Mouse (Mus musculus) lung, postnatal 25 days (tissue): ENCODE measurements around the gene Megf6.

Experiments
- DNase-seq: peaks from one replicate; pipeline ENCODE4 v3.0.0; 2022; ENCODE audit warnings: low spot score

The Megf6 gene

DNA sequence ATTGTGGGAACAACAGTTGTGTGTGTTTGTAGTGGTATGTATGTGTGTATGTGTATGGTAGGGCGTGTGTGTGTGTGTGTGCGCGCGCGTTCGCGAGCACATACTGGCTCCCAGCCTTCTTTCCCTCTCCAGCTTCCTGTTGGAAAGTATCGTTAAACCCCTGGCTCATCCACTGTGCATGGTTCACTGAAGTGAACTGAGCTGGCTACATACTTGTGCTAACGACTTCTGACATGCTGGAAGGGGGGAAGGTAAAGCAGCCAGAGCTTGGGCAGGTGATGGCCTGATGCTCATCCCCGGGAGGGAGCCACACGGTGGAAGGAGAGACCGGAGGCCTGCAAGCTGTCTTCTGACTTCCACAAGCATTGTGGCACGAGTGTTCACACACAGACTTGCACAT is 40.9 kb downstream of the Megf6 start:
- DNase-seq: no peak

DNA sequence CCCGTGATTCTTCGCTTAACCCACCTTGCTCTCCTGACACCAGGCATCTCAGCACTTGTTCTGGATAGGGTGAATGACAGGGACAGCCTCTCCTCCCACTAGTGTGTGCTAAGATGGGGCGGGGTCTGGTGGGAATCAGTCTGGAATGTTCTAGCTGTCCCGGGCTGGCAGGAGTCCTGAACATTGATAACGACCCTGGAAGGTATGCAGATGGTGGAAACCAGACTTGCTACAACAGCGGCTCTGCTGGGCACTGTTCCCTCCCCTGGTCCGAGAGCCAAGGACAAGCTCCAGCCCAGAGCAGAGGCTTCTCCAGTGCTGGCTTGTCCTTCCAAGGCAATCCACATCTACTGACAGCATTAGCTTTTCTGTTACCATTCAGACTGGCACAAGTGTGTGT is 43.1 kb downstream of the Megf6 start:
- DNase-seq: no peak

DNA sequence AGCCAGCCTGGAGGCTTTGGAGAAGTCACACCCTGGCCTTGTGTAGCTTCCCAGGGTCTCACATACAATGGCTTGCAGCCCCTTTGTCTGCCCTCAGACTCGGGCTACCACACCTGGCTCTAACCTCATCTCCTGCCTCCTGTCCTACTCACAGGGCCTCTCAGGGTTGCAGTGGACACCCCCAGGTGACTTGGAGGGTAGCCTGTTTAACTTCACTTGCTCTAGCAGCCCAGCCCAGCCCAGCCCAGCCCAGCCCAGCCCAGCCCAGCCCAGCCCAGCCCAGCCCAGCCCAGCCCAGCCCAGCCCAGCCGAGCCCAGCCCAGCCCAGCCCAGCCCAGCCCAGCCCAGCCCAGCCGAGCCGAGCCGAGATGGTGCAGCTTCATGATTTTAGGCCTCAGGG is 43.5 kb downstream of the Megf6 start:
- DNase-seq: no peak

DNA sequence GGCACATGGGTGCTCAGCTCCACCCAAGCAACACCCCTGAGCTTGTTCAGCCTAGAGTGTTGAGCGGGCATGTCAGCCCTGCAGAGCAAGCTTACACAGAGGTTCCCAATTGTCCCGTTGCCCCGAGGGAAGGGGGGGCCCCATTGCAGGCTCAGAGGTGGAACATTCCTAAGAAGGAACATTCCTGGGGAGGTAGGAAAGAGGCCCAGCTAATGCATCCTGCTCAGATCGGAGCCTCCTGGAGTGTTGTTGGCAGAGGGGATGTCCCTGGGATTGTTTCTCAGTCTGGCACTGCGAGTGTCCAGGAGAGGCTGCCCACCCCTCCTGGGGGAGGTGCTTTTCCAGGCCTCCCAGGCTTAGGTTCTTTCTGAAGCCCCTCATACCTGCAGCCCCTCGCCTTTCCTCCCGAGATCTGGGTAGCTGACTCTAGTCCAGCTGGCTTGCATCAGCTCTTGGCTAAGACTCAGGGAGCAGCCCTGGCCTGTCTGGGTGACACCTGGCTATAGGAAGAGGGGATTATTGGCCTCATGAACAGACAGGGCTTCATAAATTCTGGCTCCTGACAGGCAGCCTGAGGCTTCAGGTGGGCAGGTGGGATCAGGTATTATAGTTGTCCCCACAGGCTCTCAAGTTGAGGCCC is 47.3 kb downstream of the Megf6 start:
- no peak for DNase-seq

DNA sequence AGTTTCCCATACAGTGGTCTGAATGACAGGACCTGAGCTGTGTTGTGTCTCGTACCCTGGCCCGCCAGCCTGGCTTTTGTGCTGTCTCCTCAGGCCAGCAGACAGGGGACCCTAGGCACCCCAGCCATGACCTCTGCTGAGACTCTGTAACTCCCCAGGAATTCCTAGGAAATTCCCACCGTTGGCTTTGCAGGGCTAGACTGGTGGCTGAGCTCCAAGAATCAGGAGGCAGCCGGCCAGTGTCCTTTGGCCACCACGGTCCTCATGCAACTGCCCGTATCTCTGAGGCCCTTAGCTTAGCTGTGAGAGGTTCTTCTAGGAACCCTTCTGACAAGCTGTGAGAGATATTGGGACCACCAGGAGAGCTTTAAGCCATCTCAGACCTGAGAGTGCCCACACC is 52.2 kb downstream of the Megf6 start:
- no peak for DNase-seq

DNA sequence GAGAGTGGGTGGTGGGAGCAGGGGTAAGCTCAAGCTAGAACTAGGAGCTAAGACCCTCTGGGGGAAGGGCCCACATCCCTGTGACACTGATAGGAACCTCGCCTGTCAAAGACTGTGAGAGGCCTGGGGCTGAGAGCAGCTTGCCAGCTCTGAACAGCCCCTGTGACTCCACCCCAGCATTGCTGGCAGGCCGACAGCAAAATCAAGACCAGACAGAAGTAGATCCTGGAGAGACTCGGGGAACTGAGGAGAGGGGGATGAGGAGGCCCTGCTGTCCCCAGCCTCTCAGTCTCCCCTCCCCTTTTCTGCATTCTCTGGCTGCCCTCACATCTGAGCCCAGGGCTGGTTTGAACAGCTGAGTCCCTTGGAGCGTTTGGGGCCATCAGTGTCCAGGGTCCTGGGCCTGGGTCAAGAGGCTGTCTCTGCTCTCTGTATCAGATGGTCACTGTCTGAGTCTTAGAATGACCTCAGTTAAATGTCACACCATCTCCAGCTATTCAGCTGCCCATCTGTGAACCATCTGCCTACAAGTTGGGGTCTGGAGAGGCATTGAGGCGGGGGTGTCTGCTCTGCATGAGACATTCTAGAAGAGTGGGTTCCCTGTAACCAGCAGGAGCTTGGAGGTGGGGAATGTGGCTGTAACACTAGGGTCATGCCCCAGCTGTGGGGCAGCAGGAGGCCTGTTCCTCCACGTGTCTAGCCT is 53.9 kb downstream of the Megf6 start:
- no peak for DNase-seq

DNA sequence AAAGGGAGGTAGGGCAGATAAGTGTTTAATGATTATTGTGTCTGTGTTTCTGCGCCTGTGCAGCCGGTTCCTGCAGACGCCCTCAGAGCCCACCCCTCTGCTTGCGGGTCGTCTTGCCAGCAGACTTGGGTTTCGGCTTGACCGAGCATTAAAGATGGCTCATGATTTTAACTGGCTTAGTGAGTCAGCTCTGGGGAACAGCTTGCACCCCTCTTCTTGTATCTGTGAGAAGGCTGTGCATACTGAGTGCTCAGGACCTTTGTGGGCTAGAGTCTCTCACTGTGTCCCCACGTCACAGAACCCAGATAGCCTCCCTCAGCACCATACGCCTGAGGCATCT is 54.4 kb downstream of the Megf6 start:
- no peak for DNase-seq

DNA sequence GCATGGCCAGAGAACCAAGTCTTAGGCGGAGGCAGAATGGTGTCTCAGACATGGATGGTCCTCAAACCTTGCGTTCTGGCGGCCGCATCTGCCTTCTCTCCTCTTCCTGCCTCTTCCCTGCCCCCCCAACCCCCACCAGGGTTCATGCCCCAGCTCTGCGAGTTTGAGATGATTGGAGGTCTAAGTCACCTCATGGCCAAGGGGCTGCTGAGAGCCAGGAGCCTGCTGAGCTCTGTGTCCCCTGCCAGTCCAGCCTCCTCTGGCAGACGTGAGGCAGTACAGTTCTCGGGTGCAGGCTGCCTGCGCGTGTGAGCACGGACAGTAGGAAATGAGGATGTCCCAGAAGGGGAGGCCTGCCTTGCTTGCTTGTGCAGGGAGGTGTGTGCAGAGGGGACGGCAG is 56.1 kb downstream of the Megf6 start:
- no peak for DNase-seq

DNA sequence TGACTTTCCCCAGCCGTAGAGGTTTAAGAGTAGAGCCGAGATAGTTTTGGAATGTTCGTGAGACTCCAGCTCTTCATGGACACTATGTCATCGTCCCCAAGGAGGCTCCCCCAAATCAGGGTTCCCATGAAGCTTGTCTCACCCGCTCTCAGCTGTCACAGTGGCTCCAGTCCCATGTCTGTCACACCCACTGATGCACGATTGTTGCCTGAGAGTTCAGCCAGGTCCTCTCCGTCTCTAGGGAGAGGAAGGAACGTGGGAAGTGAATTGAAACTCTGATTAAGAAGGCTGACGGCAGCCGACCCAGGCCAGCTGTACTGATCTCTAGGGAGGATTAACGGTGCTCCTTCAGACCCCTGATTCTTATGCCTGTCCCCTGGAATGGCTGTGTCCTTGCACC is 57.8 kb downstream of the Megf6 start:
- no peak for DNase-seq

DNA sequence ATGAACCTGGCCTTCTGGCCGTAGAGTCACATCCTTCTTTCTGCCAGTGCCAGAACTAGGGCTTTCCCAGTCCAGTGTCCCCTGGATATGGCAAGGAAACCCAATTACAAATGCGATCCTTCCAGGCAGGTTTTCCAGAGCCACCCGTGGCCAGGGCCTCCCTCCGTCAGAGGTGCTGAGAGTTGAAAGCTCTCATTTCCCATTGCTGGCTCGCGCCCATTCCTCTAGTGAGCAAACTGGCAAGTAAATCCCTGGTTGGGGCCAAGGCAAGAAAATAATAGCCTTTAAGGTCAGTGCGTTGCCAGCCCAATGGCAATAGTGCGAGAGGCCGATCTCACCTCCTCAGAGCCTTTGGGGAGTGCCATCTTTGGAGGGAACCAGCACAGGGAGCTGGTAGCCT is 59.0 kb downstream of the Megf6 start:
- DNase-seq: no peak

DNA sequence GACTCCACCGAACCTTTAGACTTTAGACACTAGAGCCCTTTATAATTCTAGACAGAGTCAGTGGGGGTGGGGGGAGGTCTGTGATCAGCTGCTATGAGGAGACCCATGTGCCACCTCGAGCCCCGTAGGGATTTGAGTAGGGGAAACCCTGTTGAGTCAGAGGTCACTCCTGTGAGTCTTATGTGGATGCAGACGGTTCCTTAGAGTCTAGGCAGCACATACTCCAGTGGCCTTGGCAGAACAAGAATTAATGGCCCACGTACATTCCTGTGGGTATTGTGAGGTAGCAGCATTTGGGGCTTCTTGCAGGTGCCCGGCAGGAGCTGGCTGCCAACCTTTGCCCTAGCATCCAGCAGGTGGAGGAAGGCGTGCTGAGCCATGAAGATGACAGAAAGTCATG is 60.9 kb downstream of the Megf6 start:
- no peak for DNase-seq

DNA sequence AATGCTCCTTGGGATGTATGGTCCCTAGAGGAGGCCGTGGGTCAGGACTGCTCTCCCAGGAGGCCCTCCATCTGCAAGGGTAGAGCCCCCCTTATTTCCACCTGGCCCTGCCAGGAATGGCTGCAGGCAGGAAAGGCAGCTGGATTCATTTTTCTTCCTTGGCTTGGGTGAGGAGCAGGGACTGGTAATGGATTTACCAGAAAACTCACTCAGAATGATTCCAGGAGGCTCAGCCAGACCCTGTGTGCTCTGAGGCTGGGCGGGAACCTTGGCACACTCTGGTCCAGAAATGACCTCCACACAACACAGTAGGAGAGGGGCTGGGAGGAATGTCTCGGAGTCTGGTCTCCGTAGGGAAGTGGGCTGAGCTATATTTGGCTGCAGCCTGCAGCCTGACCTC is 61.8 kb downstream of the Megf6 start:
- DNase-seq: no peak

DNA sequence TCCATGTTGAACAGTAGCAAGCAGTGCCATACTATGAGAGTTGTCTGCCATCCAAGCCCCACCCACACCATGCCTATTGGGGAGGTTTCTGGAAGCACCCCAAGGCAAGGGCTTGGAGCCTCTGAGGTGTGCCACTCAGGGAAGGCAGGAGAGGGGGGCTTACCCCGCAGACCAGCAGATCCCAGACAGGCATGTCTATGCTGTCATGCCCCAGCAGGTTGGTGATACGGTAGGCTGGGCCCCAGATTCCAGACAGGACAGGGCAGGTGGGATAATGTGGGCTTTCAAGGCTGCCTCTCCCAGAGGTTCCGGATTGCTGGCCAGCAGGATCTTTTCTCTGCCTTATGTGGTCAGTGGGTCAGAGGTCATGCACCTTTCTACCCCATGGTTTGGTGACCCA is 65.5 kb downstream of the Megf6 start:
- no peak for DNase-seq

DNA sequence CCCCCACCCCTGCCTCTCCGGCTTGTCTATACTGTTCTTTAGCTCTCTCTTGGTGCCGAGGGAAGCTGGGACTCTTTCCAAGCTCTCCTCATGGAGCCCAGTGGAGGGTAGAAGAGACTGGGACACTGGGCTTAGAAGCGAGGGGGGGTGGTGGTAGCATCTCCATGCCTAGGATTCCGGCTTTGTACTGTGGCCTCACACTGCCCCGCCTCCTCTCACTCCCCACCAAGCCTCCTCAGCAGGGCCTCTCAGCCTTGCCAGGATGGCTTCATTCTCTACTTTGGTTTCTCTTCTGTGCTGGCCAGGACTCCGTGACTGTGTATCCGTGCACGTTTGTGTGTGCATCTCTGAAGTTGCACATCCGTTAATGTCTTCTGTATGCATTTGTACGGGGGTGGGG is 66.4 kb downstream of the Megf6 start:
- no peak for DNase-seq

DNA sequence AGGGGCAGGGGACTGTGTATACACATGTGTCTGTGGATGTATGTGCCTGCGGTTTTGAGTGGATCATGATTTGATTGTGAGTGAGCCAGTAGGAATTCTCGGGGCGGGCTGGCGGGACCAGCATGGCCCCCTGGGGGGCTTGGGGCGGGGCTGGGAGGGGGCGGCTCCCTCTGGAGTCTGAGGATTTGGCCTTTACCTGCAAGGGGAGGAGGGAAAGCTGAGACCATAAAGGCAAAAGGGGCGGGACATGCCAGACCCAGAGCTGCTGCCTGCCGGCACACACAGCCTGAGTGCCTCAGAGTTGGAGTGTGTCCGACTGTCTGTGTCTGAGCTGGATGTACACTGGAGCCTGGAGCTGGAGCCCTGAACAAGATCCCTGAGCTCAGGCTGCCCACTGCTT is 66.8 kb downstream of the Megf6 start:
- no peak for DNase-seq

DNA sequence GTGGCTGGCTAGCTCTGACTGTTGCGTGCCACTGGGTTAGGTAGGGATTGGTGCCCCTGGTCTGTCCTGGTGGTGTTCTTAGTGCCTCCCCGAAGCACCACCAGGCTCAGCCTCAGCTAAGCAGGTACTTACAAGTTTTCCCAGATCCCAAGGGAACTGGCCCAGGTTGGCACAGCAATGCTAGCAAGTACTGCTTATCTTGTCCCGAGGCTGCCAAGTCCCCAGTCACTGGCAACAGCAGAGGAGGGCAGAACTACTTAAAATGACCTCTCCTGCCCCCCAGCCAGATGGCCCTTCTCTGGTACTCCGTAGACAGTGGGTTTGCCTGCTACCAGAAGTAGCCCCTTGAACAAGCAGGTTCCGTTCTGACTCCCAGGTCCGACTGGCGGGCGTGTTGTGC is 68.7 kb downstream of the Megf6 start:
- DNase-seq: no peak

DNA sequence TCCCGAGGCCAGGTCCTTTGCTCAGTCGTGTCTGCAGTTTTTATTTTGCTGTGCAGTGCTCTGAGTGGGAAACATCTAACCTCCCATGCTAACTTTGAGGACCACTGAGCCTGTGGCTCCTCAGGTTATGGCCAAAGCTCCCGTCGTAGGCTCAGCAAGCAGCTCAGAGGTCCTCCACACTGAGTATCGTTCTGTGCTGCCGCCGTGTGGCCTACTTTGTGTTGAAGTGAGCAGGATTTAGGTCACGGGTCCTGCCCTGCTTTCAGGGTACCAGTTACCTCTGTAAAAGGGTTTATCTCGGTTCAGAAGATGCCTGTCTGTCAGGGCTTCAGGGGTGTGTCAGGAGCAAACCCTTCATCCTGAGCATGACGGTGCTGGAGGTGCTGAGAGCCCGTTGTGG is 70.1 kb downstream of the Megf6 start:
- no peak for DNase-seq

DNA sequence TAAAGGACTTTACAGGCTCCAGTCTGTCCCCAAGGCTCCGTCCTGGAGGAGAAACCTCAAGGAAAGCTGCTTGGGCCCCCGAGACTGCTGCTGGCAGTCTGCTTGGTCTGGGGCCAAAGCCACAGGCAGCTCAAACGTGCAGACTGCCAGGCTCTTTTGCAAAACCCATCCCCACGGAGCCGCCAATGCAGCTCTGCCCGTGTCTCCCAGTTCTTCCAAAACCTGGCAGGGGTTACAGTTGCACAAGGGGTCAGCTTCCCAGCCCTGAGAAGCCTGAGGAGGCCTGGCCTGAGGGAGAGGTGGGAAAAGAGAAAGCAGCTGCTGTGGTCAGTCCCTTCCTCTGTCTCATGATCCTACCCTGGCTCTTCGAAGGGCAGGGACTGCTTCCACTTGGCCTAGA is 74.8 kb downstream of the Megf6 start:
- DNase-seq: no peak

DNA sequence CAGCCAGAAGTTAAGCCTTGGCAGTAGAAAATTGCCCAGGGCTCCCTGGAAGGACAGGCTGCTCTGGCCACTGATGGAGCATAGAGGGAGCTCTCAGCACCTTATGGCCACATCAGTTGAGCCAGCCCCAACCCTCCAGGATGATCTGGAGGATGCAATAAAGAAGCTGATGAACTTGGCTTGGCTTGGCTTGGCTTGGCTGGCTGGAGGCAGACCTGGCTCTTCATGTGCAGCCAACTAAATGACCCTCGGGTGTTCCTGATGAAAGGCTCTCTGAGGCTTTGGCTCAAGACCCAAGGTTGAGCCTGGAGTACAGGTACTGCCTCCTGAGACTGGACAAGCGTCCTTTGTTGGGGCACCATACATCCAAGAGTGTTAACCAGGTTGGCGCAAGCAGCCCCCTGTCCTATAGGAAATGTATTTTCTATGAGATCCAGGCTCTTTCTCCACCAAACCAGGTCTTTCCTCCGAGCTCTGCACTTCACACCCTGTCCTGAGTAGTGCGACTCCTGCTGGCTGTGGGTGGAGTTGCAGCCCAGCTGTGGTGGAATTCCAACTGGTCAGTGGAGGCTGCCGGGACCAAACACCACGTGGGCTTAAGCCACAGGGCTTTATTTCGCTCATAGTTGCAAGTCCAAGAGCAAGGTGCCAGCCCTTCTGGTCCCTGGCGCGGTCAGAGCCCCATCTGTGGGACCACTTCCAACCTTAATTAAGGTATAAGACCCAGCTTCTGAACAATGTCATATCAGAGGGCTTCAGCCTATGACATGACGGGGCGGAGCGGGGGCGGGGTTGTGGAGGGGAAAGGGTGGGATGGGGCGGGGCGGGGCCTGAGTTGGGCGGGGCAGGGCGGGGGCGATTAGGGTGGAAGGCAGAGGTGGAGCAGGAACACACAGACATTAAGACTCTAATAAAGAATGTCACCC is 75.8 kb downstream of the Megf6 start:
- peak; percentile 82 for DNase-seq

DNA sequence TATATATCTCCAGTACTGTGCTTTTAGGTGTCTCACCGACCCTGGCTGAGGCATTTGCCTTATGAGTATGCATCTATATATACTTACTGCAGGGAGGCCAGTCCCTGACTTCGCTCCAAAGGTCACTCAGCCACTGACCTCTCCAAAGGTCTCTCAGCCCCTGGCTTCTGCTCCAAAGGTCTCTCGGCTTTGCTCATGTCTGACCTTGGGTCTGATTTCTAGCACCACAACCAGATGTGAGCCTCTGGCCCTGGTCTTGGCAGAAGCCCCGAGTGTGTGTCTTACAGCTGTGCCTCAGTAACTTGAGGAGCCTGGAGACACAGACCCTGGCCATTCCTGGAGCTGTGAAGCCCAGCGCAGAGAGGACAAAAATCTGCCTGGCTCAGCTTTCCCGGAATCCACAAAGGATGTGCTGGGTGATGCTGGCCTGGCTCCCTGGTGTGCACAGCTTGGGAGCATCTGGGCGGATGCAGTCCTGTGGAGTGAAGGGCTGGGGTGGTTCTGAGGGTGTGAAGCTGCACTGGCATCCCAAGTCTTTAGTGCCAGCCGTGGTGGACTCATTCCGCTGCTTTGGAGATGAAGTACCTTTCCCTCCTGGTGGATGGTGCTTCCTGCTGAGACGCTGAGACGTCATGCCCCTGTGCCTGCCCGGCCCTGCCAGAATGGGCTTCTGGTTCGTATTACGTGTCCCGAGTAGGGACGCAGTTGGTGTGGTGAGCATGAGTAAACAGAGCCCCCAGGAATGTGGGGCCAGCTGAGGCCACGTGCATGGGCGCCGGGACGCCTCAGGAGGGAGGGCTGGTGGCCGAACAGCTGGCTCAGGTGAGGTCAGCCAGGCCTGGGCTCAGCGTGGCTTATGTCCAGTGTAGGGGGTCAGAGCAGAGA is 76.9 kb downstream of the Megf6 start:
- DNase-seq: no peak

DNA sequence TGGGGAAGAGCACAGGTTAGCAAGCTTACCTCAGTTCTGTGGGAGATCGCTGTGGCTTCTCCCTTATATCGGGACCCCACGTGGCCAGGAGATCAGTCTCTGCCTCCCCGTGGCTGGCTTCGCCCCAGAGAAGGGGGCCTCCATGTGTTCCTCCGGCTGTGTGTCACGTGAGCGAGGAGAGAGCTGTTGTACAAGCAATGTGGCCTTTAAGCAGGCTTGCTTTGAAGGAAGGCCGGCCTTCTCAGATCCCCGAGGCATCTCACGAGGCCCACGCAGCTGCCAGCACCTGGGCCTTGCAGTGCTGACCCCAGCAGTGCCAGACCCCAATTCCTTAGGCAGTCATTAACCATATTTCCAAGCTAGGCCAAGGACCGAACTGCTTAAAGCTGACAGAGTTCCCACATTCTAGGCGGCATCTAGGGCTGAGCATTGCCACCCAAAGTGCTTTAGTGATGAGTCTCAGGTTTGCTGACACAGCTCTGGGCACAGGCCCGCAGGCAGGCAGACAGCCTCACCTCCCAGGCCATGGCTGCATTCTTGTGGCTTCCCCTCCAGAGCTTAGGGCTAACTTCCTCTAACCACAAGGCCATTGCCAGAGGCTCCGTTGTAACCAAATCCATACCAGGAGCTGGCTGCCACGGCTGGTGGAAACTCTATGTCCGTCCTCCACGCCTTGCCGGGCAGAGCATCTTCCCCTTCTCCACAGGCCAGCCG is 77.7 kb downstream of the Megf6 start:
- DNase-seq: no peak

DNA sequence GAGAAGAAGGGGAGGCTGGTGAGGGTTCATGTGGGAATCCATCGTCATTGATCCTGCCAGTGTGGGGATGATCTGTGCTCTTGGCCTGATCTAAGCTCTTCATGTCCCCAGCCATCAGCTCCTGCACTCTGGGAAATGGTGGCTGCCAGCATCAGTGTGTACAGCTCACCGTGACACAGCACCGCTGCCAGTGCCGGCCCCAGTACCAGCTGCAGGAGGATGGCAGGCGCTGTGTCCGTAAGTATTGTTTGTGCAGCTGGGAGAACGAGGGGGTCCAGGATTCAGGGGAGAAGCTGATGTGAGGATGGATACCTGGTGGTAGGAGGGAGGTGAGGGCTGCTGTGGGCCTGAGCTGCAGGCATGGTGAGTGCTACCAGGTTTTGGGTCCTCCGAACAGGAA is 78.8 kb downstream of the Megf6 start:
- no peak for DNase-seq
